Mouse (Mus musculus) heart, adult 18-20 months (tissue): Measurements from ENCODE around the gene Dusp10. TPM values are rescaled to one million over a fixed set of nuclear protein-coding genes. Genes with fewer than 3 reads are reported as not detected.

Source experiments
- DNase-seq, 2 experiments: peaks; one replicate each; pipeline ENCODE4 v3.0.0; 2021 to 2022; ENCODE audit warnings: mixed read lengths in 1 of 2
- total RNA-seq, 2 experiments: library from RNA; stranded (reverse); gene quantifications; 2 replicates each; pipeline ENCODE4 v1.2.3; 2021

Gene Dusp10
- total RNA-seq, 2 experiments from 2014 or later: 3.6 to 5.0 TPM

DNA sequence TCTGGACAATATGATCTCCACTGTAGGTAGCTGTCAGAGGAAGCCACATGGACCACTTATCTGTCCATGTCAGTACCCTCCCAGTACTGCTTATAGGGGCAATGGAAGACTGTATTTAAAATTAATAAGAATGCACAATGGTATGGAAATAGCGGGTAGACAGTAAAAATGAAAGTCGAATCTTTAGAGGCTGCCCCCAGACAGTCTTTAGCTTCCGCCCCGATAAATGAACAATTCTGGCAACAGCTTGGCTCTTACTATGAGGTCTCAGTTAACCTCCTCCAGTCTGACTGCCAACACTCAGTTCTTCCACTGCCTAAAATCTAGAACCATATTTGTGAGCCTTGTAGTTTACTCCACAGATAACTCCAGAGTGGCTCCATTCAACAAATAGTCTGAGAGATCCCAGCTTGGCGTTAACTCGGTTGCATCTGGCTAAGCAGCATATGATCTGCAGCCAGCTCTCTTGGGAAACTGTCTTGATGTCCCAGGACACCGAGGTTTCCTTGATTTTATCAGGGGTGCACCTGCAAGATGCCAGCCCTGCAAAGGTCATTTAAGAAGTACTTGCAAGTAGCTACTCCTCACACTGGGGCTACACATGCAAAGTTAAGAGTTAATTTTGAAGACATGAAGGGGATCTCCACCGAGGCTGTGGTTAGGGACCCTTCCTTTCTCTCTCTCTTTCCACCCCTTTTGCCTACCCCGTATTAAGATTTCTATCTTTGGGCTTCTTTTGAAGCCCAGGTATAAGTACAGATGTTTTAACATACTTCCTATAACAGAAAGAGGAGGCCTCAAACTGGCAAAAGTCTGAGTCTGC, 88.0 kb downstream of the Dusp10 start:
- no peak for DNase-seq

DNA sequence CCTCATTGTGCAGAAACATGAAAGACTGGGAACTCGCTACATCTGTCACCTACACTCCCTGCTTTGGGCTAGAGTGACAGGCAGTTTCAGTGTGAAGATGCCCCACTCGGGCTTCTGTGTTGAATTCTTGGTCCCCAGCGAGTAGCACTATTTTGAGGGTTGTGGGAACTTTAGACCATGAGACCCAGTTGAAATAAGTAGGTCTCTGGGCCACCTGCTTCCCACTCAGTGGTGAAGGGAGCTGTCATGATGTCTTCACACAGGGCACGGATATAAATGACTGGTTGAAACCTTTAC, 88.6 kb downstream of the Dusp10 start:
- DNase-seq: no peak

DNA sequence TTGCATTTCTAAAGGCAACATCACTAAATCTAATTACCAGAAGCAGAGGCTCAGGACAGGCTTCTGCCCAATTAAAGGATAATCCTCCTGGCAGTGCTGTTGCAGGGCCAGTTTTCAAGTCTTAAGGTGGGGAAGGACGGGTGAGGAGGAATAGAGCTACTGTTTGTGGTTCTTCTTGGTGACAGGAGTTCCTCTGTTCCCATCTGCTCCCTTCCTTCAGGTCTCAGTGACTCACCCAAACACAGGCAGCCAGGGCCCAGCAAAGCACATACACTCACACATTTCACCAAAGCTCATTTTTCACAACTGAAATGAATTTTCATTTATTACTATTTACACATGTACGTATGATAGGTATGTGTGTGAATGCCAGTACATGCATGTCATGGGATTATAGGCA, 93.7 kb downstream of the Dusp10 start:
- DNase-seq: no peak

DNA sequence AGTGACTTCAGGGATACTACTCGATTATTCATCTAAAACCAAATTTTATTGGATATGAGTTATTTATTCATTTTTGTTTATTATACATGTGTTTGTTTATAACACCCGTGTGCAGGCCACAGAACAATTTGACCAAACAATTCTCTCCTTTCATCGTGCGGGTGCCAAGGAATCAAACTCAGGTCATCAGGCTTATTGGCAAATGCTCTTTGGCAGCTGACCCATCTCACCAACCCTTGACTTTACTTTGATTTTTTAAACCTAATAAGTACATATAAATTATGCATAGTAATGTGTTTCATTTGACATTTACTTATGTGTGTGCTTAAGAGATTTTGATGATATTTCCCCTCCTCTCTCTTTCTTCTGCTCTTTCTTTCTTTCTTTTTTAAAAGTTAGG, 94.3 kb downstream of the Dusp10 start:
- DNase-seq: no peak

DNA sequence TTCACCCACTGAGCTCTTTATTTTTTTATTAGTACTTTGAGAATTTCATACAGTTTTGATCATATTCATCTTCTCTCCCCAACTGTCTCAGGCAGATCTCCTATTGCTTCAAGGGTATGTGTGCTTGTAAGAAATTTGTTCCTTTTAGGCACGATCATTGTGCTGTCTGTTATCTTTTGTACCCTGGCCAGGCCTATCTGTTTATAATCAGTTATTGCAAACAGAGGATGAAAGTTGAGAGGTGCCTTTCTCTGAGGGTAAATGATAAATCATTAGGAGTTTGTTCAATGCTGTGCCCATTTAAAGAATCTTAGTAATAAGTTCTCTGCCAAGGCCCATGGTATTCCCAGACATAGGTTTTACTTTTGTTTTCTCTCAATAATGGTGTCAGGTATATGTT, 95.2 kb downstream of the Dusp10 start:
- no peak for DNase-seq

DNA sequence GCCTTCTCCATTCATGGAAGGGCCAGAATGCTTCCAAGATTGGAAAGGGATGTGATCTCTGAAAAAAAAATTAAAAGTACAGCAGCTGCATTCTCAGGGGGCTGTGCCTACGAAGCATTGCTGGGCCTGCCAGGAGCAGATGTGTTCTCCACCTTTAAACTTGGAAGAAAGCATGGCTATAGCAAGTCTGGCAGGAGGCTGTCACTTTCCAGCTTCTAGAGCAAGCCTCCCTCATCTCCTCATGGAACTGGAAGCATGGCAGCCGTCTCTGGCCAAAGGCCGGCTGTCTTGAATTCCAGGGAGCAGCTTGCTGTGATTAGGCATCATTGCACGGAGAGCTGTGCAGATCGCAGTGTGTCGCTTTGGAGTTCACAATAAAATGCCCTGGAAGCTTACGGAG, 104.5 kb downstream of the Dusp10 start:
- DNase-seq: peak; percentile 12 to 36

DNA sequence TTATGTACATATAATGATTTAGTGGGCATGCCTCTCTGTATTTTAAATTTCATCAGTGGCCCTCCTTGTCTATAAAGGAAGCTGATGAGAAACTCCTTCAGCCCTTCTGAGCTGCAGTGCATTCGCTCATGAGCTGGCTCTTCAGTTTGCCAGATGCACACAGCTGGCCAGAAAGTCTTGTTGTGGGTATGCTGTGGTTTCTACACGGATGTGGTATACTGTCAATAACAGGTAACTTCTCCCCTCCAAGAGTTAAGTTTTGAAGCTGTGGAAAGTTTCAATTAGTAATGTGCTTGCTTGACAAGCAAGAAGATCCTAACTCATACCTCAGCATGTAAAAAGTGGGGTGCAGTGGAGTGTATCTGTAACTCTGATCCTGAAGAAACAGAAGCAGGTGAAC, 104.9 kb downstream of the Dusp10 start:
- DNase-seq: no peak

DNA sequence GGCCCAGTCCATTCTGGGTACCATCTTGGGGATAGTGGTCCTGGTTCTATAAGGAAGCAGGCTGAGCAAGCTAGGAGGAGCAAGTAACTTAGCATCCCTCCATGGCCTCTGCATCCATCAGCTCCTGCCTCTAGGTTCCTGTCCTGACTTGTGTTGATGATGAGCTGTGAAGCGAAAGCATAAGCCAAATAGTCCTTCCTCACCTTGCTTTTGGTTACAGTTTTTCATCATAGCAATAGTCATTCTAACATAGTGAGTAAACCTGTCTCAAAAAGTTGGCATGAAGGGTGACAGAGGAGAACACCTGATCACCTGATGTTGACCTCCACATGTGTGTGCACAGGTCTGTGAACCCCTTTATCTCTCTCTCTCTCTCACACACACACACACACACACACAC, 105.5 kb downstream of the Dusp10 start:
- DNase-seq: peak in 1 of 2 experiments; percentile 4

Other genes with a start within 250 kb of the Dusp10 start
- 1 to 10 TPM in 1 of 2 experiments, under 1 TPM in 1; 0.55 to 1.6 TPM for gene 1700056E22Rik, start 21.0 kb downstream of the Dusp10 start, total RNA-seq